Mouse (Mus musculus): Measurements from ENCODE around the gene Rgs7bp.

The Rgs7bp gene

DNA sequence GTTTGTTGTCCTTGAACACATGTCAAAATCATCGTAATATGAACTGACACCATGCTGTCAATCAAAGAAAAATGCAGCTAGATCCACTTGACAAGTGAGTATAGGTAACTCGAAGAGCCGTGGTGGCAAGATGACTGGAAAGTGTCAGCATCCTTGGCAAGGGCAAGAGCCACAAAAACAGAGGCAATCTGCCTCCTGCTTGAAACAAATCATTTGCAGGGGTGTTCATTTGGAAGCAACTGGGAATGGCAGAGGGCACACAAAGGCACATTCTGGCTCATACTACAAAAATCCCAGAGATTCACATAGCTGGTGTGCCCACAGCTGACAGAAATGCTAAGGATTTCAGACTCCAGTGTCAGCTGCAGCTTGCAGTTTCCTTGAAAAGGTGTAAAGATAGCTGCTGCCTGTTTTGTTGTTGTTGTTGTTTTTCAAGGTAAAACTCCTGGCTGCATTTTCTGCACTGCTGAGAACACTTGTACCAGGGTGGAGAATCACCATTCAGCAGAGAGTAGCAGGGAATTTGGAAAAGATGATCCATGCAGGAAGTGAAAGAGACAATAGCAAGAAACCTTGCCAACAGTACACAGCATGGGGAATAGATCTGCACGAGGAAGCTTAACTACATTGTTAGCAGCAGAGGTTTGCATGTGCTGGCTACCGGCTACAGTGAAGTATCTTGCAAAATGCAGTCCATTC, 52.4 kb downstream of the Rgs7bp start:
- DNase-seq = no peak

DNA sequence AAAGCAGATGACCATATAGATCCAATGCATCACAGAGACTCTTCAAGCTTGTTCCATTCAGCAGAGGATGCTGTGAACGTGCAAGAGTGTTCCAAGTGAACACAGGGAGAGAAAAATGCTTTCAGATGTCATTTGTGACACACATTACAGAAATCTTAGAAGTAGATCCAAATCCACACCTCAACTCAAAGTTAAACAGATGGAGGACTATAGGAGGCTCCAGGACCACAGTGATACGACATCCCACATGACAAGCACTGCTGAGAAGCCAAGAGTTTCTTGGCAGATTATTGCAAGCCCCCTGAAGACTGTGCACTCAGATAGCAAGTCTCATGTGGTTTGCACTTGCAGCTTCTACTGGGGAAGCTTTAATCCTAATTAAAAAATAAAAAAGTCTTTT, 53.0 kb downstream of the Rgs7bp start:
- no peak for DNase-seq

DNA sequence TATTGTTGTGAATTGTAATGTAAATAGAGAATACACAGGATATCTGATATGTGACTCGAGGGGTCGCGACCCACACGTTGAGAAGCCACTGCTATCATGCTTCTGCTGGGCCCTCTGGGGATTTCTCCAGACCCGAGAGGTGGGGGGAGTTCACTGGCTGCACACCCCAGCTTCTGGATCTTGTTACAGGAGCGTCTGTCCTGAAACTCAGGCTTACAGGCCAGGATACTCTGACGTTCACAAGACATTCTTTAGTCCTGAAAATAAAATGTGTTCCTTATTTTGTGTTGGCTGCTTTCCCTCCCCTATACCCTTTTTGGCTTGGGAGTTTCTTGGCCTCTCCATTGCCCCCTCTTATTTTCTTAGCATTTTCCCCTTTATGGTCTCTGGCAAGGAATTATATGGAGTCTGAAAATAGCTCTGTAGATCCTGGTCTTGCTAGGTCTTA, 65.9 kb downstream of the Rgs7bp start:
- DNase-seq = no peak

DNA sequence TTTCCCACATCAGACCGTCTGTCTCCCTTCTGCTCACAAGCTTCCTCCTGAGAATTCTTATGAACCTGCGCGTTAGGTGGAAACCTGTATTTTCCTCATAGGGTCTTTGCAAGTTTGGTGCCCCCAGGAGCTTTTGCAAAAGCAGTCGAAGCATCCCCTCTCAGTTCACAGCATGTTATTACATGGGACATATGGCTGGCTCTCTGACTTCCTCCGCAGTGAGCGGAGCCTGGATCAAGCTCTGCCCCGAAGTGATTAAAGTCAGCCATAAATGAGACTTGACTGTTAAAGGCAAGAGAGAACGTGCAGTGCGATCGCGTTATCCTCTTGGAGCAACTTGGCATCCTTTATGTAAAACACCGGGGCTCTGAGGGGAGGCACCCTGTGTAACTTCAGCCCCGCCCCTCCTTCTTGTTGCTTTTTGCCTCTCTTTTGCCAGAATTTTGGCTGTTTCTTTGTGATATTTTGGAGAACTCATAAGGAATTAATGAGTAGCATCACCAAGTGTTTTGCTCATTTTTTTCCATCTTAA, 66.7 kb downstream of the Rgs7bp start:
- no peak for DNase-seq

DNA sequence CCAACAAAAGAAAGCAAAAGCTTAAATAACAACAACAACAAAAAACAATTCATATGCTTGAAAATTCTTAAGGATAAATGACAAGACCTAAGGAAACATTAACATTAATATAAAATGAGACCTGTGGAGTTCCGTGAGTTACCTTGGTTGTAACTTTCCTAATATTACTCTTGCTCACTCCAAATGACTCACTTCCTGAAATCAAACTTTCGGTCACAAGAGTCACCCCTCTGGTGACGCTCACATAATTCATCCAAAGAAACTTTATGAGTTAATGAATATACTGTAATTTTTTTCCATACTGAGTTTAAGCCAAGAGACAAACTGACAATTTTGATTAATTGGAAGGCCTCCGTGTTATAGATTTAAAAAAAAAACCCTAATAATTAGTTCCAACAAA, 69.0 kb downstream of the Rgs7bp start:
- DNase-seq = no peak

- DNase-seq = no peak
These were observed 70.7 kb downstream of the Rgs7bp start for GRCm38 (mm10) chr13:104983989-104984388.

DNA sequence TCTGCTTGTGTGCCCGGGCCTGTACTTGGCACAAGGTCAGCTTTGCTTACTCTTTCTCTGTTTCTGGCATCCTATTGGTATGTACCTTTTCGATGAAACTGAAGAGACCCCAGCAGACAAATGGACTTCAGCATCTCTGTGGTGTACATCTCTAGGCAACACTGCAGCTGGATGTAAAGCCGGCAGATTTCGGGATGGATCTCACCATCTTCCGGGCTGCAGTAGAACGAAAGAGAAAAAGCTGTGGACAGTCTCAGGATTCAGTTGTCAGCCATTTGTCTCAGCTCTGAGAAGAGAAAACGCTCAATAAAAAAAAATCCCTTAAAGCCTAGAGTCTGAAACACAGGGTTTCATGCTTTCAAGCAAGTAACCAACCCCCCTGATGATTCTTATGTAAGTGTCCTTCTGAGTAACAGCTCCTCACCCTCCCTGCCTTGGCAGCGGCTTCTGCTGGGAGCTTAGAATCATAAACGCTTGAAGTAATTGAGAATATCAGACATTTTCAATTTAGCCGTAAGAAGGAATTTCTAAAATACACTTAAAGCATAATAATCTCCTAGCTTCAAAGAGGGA, 71.9 kb downstream of the Rgs7bp start:
- no peak for DNase-seq

- no peak for DNase-seq
These were observed 76.6 kb downstream of the Rgs7bp start for GRCm38 (mm10) chr13:104978176-104978575.

DNA sequence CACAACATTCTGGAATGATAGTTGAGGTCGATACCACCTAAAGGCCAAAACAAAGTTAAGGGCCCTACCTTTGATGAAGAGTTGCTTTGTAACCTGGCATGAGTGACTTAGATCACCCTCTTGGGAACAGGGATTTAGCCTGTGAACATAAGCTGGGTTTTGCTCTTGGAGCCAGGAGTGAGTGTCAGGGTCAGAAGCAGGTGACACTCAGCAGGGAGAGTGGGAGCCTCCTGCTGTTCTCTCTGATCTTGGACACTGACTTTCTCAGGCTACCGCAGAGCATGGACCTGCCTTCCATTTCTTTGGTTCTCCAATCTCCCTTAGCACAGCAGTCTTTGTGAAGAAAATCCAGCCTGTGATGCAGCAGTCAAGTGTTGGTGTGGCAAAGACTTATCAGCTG, 87.2 kb downstream of the Rgs7bp start:
- DNase-seq = no peak

DNA sequence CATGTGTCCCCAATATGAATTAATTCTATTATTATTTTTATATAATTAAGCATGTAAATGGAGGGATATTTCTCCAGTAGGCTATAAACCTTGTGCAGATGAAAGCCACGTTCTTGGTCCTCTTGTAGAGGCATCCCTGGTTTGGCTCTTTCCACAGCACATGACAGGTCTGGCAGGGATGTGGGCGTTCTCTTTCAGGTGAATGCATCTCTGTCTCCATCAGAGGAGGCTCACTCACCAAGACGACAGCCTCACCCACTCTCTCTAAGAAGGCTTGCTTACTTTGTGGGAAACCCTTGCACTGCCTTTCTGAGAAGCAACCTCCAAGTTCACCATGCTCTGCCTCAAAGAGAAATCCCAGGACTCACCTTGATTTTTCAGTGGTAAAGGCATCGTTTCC, 91.0 kb downstream of the Rgs7bp start:
- no peak for DNase-seq

DNA sequence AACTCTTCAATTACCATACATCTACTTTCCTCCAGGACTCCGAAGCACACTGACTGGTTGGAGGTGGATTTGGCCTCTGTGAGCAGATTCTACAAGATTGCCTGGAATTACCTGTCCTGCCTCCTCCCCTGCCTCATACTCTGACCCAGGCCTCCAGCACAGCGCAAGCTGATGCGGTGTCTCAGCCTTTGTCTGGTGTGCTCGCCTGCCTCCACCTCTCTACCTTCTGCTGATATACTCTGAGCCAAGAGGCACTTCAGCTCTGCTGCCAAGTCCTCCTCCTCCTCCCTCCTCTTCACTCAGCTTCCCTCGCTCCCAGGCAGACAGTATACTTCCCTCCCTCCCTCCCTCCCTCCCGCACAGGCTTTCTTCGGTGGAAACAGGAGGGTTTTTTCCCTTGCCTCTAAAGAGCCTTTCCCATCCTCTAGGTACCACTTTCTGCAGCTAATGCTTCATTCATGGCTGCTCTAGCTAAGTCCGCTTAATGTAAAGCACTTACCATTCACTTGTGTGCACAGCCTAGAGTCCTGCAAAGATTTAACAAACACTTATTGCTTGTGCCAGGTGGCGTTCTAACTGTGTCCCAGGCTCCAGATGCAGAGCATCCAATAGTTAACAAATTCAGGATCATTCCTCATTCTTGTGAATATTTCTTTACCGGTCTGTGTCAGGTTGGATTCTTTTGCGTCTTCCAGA, 91.9 kb downstream of the Rgs7bp start:
- DNase-seq = no peak

GRCm38 (mm10) chr13:104962166-104962565, 92.6 kb downstream of the Rgs7bp start:
- DNase-seq = no peak

DNA sequence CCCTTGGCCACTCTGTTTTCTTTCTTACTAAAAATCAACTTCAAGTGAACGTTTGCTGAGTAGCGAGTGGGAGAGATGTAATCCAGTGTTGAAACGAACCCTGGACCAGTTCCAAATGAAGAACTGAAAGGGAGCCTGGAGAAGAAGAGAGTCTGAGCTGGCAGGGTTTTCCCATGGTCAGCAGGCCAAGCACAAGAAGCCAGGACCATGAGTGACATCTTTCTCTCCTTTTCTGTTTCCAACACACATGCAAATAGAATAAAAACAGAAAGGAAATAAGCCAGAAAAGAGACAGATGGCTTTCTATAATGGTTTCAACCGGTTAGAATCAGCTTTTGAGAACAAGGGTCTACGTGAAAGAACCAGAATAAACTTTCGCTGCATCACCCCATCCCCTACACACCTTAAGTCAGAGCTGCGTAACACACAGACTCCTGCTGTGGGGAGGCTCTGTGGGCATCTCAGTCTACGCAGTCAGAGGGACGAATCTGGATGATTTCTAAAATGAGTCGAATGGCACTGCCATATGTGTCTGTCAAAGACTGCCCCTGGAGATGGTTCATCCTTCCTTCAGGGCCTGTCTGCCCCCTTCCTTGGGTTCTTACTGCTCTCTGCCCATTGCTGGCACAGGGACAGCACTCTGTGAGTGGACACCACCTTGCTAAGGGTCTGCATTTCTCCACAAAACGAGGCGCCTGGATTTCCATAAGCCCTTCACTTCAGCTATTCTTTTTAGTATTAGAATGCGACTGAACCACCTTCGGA, 93.6 kb downstream of the Rgs7bp start:
- DNase-seq = no peak

GRCm38 (mm10) chr13:104960206-104960928, 94.4 kb downstream of the Rgs7bp start:
- DNase-seq = no peak

DNA sequence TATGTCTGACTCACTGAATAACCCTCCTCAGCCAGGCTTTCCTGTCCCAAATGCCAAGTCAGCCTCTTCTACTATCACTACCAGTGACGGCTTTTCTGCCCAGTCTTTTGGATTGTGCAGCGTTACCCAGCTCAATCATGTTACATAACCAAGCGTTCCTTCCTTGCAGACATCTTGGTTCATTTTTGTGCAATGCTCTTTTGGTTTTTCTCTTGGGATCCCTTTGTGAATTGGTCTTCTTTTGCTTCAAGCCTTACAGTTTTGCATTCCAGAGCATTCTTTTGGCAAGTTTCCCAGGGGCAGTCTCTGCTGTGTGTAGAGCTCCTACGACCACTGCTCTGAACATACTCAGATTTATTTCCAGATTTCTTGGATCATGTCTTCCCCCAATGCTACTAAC, 95.0 kb downstream of the Rgs7bp start:
- DNase-seq = no peak

DNA sequence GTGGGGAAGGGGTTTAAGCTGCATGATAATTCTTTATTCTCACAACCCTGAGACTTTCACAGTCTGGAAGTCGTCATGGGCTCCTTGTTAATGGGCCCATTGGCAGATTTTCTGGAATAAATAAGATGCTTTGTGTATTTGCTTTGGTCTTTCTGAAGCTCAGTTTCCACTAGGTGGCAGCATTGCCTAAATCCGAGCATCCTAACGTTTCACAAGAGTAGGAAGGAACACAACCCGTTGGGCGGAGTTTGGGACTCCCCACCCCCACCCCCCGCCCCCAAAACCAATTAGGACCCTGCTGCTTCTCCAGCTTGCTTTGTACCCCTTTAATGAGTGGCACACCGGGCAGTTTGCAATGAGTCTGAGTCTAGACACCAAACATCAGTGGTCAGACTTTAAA, 106.8 kb downstream of the Rgs7bp start:
- DNase-seq = peak; percentile 66

- DNase-seq = no peak
These were observed 114.2 kb downstream of the Rgs7bp start for GRCm38 (mm10) chr13:104940483-104940882.

GRCm38 (mm10) chr13:104939856-104940255, 114.9 kb downstream of the Rgs7bp start:
- DNase-seq = peak; percentile 63

DNA sequence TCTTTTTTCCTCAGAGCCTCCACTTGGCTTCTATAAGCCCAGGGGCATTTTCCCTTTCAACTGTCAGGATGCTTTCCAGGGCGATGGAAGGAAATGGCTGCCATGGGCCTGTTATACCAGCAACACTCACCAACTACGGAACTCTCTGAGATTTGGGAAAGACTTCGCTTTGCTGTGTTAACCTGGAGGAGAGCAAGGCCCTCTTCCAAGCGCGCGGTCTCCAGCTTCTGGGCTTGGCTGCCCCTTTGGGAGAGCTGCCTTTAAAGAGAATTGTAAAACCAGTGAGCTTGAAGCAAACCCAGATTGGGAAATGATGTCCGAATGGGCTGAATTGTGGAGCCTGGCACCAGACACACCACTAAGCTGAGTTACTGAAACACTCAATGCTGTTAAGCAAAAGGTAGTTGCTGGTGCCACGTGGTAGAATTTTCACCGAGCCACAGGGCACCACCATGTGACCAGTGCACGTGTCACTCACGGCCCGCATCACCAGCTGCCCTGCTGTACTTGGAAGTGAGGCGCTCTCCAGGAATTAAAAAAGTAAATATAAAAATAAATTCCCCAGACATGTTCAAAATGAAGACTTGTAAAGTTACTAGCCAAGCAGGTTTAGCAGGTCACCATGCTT, 115.7 kb downstream of the Rgs7bp start:
- no peak for DNase-seq

GRCm38 (mm10) chr13:104937759-104938158, 117.0 kb downstream of the Rgs7bp start:
- peak; percentile 16 for DNase-seq

GRCm38 (mm10) chr13:104936586-104936985, 118.1 kb downstream of the Rgs7bp start:
- DNase-seq = no peak

Data from thymus, postnatal 25 days (tissue).